Mouse (Mus musculus): Measurements from ENCODE around the gene Psip1. TPM values are rescaled to one million over a fixed set of nuclear protein-coding genes. Genes with fewer than 3 reads are reported as not detected.

Psip1 gene
- polyA plus RNA-seq, 1 experiment: 311 TPM

- peak overlapping the region; percentile 98; the same call in 1 of the 2 replicates for H3K27ac ChIP-seq (ENCODE audit: insufficient read depth, low read depth, low read length)
- TF ChIP-seq POLR2A (IDR thresholded peaks at IDR 0.05; ENCODE audit: insufficient read depth, low read depth, low read length) (no peak), CTCF (IDR thresholded peaks at IDR 0.05; ENCODE audit: insufficient read depth, low read depth, low read length) (peak; percentile 64; the same call in 1 of the 2 replicates)
- H3K4me1 ChIP-seq (ENCODE audit: control insufficient read depth, insufficient read depth, low read length): peaks cover 8% of the 10 kb centered on the region; the same call in 1 of the 2 replicates
- WGBS: under 1% methylated on average over 37 of the region's 40 CpGs
- H3K4me3 ChIP-seq (ENCODE audit: insufficient read depth, low read depth, low read length): peak overlapping the region; percentile 80
Observed at GRCm38 (mm10) chr4:83485735-83486116, 533 bp downstream of the Psip1 start.

- H3K27ac ChIP-seq (ENCODE audit: insufficient read depth, low read depth, low read length): peak overlapping the region; percentile 16; the same call in 1 of the 2 replicates
- 6% methylated on average over 12 of the region's 12 CpGs for WGBS
- H3K4me1 ChIP-seq (ENCODE audit: control insufficient read depth, insufficient read depth, low read length): peaks cover 8% of the 10 kb centered on the region; the same call in 1 of the 2 replicates
- no peak for TF ChIP-seq CTCF (IDR thresholded peaks at IDR 0.05; ENCODE audit: insufficient read depth, low read depth, low read length)
- TF ChIP-seq POLR2A (IDR thresholded peaks at IDR 0.05; ENCODE audit: insufficient read depth, low read depth, low read length): no peak
- H3K4me3 ChIP-seq (ENCODE audit: insufficient read depth, low read depth, low read length): peak overlapping the region; percentile 80
Observed at GRCm38 (mm10) chr4:83485250-83485649, 1.0 kb downstream of the Psip1 start.

- WGBS: 76% methylated on average over 3 of the region's 3 CpGs
- H3K27ac ChIP-seq (ENCODE audit: insufficient read depth, low read depth, low read length): no peak overlapping the region
- no peak overlapping the region for H3K4me3 ChIP-seq (ENCODE audit: insufficient read depth, low read depth, low read length)
- peaks cover 3% of the 10 kb centered on the region; the same call in 1 of the 2 replicates for H3K4me1 ChIP-seq (ENCODE audit: control insufficient read depth, insufficient read depth, low read length)
- no peak for TF ChIP-seq CTCF (IDR thresholded peaks at IDR 0.05; ENCODE audit: insufficient read depth, low read depth, low read length)
- no peak for TF ChIP-seq POLR2A (IDR thresholded peaks at IDR 0.05; ENCODE audit: insufficient read depth, low read depth, low read length)
Observed at GRCm38 (mm10) chr4:83468208-83468607, 18.1 kb downstream of the Psip1 start.

GRCm38 (mm10) chr4:83467615-83468014 lies 18.6 kb downstream of the Psip1 start:
- WGBS: 35% methylated on average over 7 of the region's 7 CpGs
- Histone ChIP-seq H3K4me3 (ENCODE audit: insufficient read depth, low read depth, low read length) (no peak overlapping the region), H3K4me1 (ENCODE audit: control insufficient read depth, insufficient read depth, low read length) (peaks cover 3% of the 10 kb centered on the region; the same call in 1 of the 2 replicates), H3K27ac (ENCODE audit: insufficient read depth, low read depth, low read length) (no peak overlapping the region)
- TF ChIP-seq POLR2A (IDR thresholded peaks at IDR 0.05; ENCODE audit: insufficient read depth, low read depth, low read length): no peak
- TF ChIP-seq CTCF (IDR thresholded peaks at IDR 0.05; ENCODE audit: insufficient read depth, low read depth, low read length): no peak

- Histone ChIP-seq H3K27ac (ENCODE audit: insufficient read depth, low read depth, low read length) (no peak overlapping the region), H3K4me3 (ENCODE audit: insufficient read depth, low read depth, low read length) (no peak overlapping the region), H3K4me1 (ENCODE audit: control insufficient read depth, insufficient read depth, low read length) (peaks cover 3% of the 10 kb centered on the region; the same call in 1 of the 2 replicates)
- TF ChIP-seq CTCF (IDR thresholded peaks at IDR 0.05; ENCODE audit: insufficient read depth, low read depth, low read length): no peak
- TF ChIP-seq POLR2A (IDR thresholded peaks at IDR 0.05; ENCODE audit: insufficient read depth, low read depth, low read length): no peak
- 92% methylated on average over 7 of the region's 7 CpGs for WGBS
Observed at GRCm38 (mm10) chr4:83464827-83465226, 21.4 kb downstream of the Psip1 start.

GRCm38 (mm10) chr4:83460106-83460505 lies 26.2 kb downstream of the Psip1 start:
- Histone ChIP-seq H3K4me3 (ENCODE audit: insufficient read depth, low read depth, low read length) (no peak overlapping the region), H3K4me1 (ENCODE audit: control insufficient read depth, insufficient read depth, low read length) (no peaks in the 10 kb centered on the region), H3K27ac (ENCODE audit: insufficient read depth, low read depth, low read length) (no peak overlapping the region)
- 91% methylated on average over 5 of the region's 5 CpGs for WGBS
- no peak for TF ChIP-seq POLR2A (IDR thresholded peaks at IDR 0.05; ENCODE audit: insufficient read depth, low read depth, low read length)
- TF ChIP-seq CTCF (IDR thresholded peaks at IDR 0.05; ENCODE audit: insufficient read depth, low read depth, low read length): no peak

DNA sequence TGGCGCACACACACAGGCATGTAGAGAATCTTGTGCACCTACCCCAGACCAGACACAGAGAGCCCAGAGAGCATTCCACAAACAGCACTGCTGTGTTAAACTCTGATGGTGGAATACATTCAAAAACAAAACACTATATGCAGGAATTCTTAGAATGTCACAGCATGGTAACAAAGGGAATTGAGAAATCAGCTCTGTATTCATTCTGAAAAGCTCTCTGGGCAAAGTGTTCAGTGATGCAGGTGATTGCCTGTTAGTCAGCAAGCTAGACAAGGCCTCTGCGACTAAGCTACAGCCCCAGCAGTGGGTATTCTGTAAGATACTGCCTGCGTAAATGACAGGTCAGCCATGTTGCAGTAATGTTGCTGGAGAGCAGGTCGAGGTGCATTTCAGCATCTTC lies 35.5 kb downstream of the Psip1 start:
- WGBS: 72% methylated on average over 4 of the region's 4 CpGs

DNA sequence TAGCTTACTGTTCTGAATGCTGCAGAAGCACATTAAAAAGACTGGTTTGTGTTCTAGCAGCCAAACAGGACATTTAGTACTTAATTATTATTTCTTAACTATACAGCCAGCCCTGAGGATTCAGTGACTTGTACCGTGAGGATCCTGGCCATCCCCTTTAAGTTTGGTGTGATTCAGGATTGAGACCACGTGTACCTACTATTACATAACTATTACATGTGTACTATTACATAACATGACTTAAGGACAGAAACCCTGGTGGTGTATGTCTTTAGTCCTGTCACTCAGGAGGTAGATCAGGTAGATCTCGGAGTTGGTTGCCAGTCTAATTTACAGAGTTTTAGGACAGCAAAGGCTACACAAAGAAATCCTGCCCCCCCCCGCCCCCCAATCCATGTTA lies 45.2 kb downstream of the Psip1 start:
- H3K27ac ChIP-seq (ENCODE audit: insufficient read depth, low read depth, low read length): no peak overlapping the region
- TF ChIP-seq POLR2A (IDR thresholded peaks at IDR 0.05; ENCODE audit: insufficient read depth, low read depth, low read length) (no peak), CTCF (IDR thresholded peaks at IDR 0.05; ENCODE audit: insufficient read depth, low read depth, low read length) (no peak)
- 68% methylated on average over 4 of the region's 4 CpGs for WGBS

More for the DNA sequence above, 35.5 kb downstream of the Psip1 start:
- no peak overlapping the region for H3K4me3 ChIP-seq (ENCODE audit: insufficient read depth, low read depth, low read length)
- H3K4me1 ChIP-seq (ENCODE audit: control insufficient read depth, insufficient read depth, low read length): no peaks in the 10 kb centered on the region
- no peak overlapping the region for H3K27ac ChIP-seq (ENCODE audit: insufficient read depth, low read depth, low read length)
- no peak for TF ChIP-seq POLR2A (IDR thresholded peaks at IDR 0.05; ENCODE audit: insufficient read depth, low read depth, low read length)
- no peak for TF ChIP-seq CTCF (IDR thresholded peaks at IDR 0.05; ENCODE audit: insufficient read depth, low read depth, low read length)

GRCm38 (mm10) chr4:83439045-83439444 lies 47.2 kb downstream of the Psip1 start:
- 43% methylated on average over 5 of the region's 5 CpGs for WGBS
- Histone ChIP-seq H3K27ac (ENCODE audit: insufficient read depth, low read depth, low read length) (no peak overlapping the region), H3K4me1 (ENCODE audit: control insufficient read depth, insufficient read depth, low read length) (peaks cover 3% of the 10 kb centered on the region; the same call in 1 of the 2 replicates), H3K4me3 (ENCODE audit: insufficient read depth, low read depth, low read length) (no peak overlapping the region)
- TF ChIP-seq POLR2A (IDR thresholded peaks at IDR 0.05; ENCODE audit: insufficient read depth, low read depth, low read length) (no peak), CTCF (IDR thresholded peaks at IDR 0.05; ENCODE audit: insufficient read depth, low read depth, low read length) (no peak)

More for the DNA sequence above, 45.2 kb downstream of the Psip1 start:
- no peak overlapping the region for H3K4me3 ChIP-seq (ENCODE audit: insufficient read depth, low read depth, low read length)
- peaks cover 3% of the 10 kb centered on the region; the same call in 1 of the 2 replicates for H3K4me1 ChIP-seq (ENCODE audit: control insufficient read depth, insufficient read depth, low read length)

Measured in olfactory bulb, adult 2 months (tissue).